Mouse (Mus musculus) testis, adult 2 months (tissue): ENCODE data around the gene Actn4.

Experiments used
- CTCF ChIP-seq: fragments of 200-500 bp; IDR thresholded peaks from 2 replicates; pipeline ENCODE4 v1.5.1; 2012; ENCODE audit warnings: low read depth, mild to moderate bottlenecking, inconsistent platforms, low read length, moderate library complexity; ENCODE audit not compliant: control insufficient read depth, insufficient read depth, insufficient replicate concordance
- POLR2A ChIP-seq: fragments of 200-500 bp; IDR thresholded peaks from 2 replicates; pipeline ENCODE4 v1.6.1; 2012; ENCODE audit warnings: low read depth, mild to moderate bottlenecking, inconsistent platforms, low read length, moderate library complexity; ENCODE audit not compliant: control insufficient read depth

- TF ChIP-seq CTCF (no peak), POLR2A (no peak)
Observed at GRCm38 (mm10) chr7:28922606-28923005, 39.5 kb downstream of the Actn4 start.
